Mouse (Mus musculus) liver, postnatal 0 days (tissue): ENCODE results near the gene Clmn. TPM values are rescaled to one million over a fixed set of nuclear protein-coding genes. Genes with fewer than 3 reads are reported as not detected.
A peak's percentile ranks its signal among the peaks of the same experiment; 100 is the strongest.

Experiments used
- ATAC-seq: fragments of 200-750 bp; cut with Nextera tagmentation; 2 replicates; pipeline ENCODE4 v1.8.0; 2017; ENCODE audit warnings: mild to moderate bottlenecking, moderate library complexity
- DNase-seq: peaks from one replicate; pipeline ENCODE4 v3.0.0-alpha.2; 2016
- H3K27ac ChIP-seq: fragments of 300-500 bp; sonication (generic); 2 replicates; pipeline ENCODE4 v1.5.1; 2014; ENCODE audit warnings: antibody characterized with exemption, moderate library complexity, mild to moderate bottlenecking, low read depth
- H3K27me3 ChIP-seq: fragments of 300-500 bp; sonication (generic); 2 replicates; pipeline ENCODE4 v1.6.1; 2014; ENCODE audit warnings: low read length, control low read depth, mixed read lengths; ENCODE audit not compliant: insufficient read depth
- H3K36me3 ChIP-seq: fragments of 300-500 bp; sonication (generic); replicated peaks from 2 replicates; pipeline ENCODE4 v1.6.1; 2014; ENCODE audit warnings: mild to moderate bottlenecking, control low read depth, low read length, moderate library complexity, mixed read lengths; ENCODE audit not compliant: insufficient read depth
- H3K4me1 ChIP-seq: fragments of 300-500 bp; sonication (generic); 2 replicates; pipeline ENCODE4 v1.6.1; 2014; ENCODE audit warnings: antibody characterized with exemption, mild to moderate bottlenecking, control low read depth; ENCODE audit not compliant: insufficient read depth
- H3K4me2 ChIP-seq: fragments of 300-500 bp; sonication (generic); 2 replicates; pipeline ENCODE4 v1.6.1; 2014; ENCODE audit warnings: low read depth, mild to moderate bottlenecking, low read length, moderate library complexity, mixed read lengths
- H3K4me3 ChIP-seq: fragments of 300-500 bp; sonication (generic); 2 replicates; pipeline ENCODE4 v1.5.1; 2014; ENCODE audit warnings: low read depth, low read length
- H3K9ac ChIP-seq: fragments of 300-500 bp; sonication (generic); replicated peaks from 2 replicates; pipeline ENCODE4 v1.6.1; 2014; ENCODE audit warnings: mild to moderate bottlenecking, moderate library complexity
- H3K9me3 ChIP-seq: fragments of 300-500 bp; sonication (generic); 2 replicates; pipeline ENCODE4 v1.6.1; 2016; ENCODE audit warnings: mild to moderate bottlenecking, control low read depth, low read length, mixed read lengths
- CTCF ChIP-seq: sonication (generic); IDR thresholded peaks from 2 replicates; pipeline ENCODE4 v1.5.1; 2016; ENCODE audit warnings: antibody characterized with exemption, low read depth
- EP300 ChIP-seq: IDR thresholded peaks from 2 replicates; pipeline ENCODE4 v1.6.1; 2016; ENCODE audit warnings: antibody characterized with exemption, low read depth, mild to moderate bottlenecking
- WGBS: fragments of 180-500 bp; shearing (Covaris S2); extraction: QIAGEN DNeasy Blood & Tissue Kit; methylation state at CpG from one replicate; pipeline ENCODE4 v1.1.7; 2014; ENCODE audit not compliant: insufficient replicate concordance; 5-methylcytosine and 5-hydroxymethylcytosine counted together
- polyA plus RNA-seq: library from polyadenylated mRNA; unstranded; fragments of >200 nt; fragmentation: Nextera tagmentation; extraction: Ambion mirVana; gene quantifications from 2 replicates; pipeline ENCODE4 v1.2.1, GENCODE M21; 2015

Clmn gene
- polyA plus RNA-seq, 1 experiment from 2014 or later, result 1.9 TPM

DNA sequence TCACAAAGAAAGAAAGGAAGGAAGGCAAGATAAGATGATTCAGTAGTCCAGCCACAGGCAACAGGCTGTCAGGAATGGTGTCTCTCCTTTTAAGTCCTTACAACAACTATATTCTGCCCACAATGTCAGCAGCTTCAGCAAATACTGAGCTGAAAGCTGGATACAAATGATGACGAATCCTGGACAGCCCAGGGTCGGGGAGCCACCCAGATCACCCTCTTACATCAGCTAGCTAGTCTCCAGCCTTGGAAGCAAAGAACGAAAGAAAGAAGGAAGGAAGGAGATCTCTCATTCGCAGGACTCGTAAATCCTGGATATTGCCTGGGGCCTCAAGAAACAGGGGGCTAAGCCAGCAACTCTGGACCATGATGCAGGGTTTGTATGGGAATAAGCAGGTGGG is 44.8 kb downstream of the Clmn start:
- H3K36me3 ChIP-seq, result no peaks in the 10 kb centered on the region
- no peak overlapping the region for H3K27ac ChIP-seq
- H3K4me3 ChIP-seq, result no peak overlapping the region
- H3K9ac ChIP-seq, result no peak overlapping the region
- no peaks in the 10 kb centered on the region for H3K9me3 ChIP-seq
- WGBS, result 60% methylated on average over 5 of the region's 5 CpGs
- TF ChIP-seq EP300 (no peak), CTCF (no peak)
- no peak overlapping the region for H3K4me2 ChIP-seq
- DNase-seq (no peak), ATAC-seq (no peak)
- H3K27me3 ChIP-seq, result no peaks in the 10 kb centered on the region
- H3K4me1 ChIP-seq, result peaks cover 20% of the 10 kb centered on the region

- TF ChIP-seq CTCF (no peak), EP300 (no peak)
- H3K36me3 ChIP-seq, result no peaks in the 10 kb centered on the region
- no peaks in the 10 kb centered on the region for H3K9me3 ChIP-seq
- ATAC-seq, result no peak
- no peak overlapping the region for H3K27ac ChIP-seq
- H3K9ac ChIP-seq, result no peak overlapping the region
- WGBS, result 76% methylated on average over 8 of the region's 8 CpGs
- no peak overlapping the region for H3K4me2 ChIP-seq
- no peak for DNase-seq
- peaks cover 12% of the 10 kb centered on the region for H3K4me1 ChIP-seq
- no peaks in the 10 kb centered on the region for H3K27me3 ChIP-seq
- no peak overlapping the region for H3K4me3 ChIP-seq
Observed at GRCm38 (mm10) chr12:104819050-104819449, 45.8 kb downstream of the Clmn start.

DNA sequence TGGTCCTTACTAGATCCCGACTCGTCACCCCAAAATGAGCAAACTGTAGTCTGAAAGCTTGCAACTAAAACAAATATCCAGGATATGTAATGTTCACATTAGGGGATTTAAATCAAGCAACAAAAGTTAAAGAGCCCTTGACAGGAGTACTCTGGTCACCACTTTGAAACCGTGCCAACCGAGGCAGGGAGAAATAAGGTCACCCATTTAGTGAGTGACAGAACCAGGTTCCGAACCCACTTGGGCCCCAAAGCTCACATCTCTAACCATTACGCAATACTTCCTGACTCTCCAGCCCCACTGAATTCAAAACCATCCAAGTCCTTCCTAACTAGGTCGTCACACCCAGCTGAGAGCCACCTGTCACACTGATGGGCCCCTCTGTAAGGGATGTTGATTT is 46.8 kb downstream of the Clmn start:
- TF ChIP-seq EP300, result no peak
- H3K36me3 ChIP-seq, result no peaks in the 10 kb centered on the region
- no peak for ATAC-seq
- no peaks in the 10 kb centered on the region for H3K9me3 ChIP-seq
- H3K27ac ChIP-seq, result no peak overlapping the region
- no peak overlapping the region for H3K9ac ChIP-seq
- no peak for DNase-seq
- H3K4me1 ChIP-seq, result peaks cover 6% of the 10 kb centered on the region; the same call in 1 of the 2 replicates
- WGBS, result 62% methylated on average over 7 of the region's 7 CpGs
- no peak overlapping the region for H3K4me3 ChIP-seq
- H3K27me3 ChIP-seq, result no peaks in the 10 kb centered on the region
- H3K4me2 ChIP-seq, result no peak overlapping the region

DNA sequence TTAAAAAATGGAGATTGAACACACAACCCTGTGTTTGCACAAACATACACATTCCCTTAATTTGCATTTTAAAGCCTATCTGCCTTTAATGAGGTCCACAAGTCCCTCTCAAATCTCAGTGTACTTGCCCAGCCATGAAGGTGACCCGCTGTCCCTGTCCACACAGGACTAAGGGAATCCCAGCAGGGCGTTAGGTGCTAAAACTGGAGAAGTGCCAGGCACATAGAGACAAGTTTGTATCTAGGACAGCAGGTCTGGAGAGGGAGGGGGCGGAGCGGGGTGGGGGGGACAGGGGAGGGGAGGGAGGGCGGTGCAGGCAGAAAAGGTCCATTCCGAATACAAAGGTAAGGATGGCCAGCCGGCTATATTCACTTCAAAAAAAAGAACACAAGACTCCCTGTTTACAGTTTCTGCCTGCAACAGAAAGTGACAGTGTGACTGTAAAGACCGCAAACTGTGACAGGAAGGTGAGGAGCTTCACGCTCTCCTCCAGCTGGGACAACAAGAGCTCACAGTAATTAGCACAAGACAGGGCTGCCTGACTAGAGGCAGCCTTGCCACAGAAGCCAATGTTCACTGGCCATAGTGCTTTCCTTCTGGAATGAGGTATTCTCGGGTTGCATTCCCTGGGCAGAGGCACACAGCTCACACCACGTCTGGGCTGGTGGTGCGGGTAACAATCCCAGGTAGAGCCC is 47.6 kb downstream of the Clmn start:
- no peak overlapping the region for H3K27ac ChIP-seq
- no peak overlapping the region for H3K4me2 ChIP-seq
- WGBS, result 32% methylated on average over 12 of the region's 12 CpGs
- H3K9me3 ChIP-seq, result no peaks in the 10 kb centered on the region
- peaks cover 6% of the 10 kb centered on the region; the same call in 1 of the 2 replicates for H3K4me1 ChIP-seq
- H3K36me3 ChIP-seq, result no peaks in the 10 kb centered on the region
- H3K27me3 ChIP-seq, result no peaks in the 10 kb centered on the region
- DNase-seq, result peak; percentile 33
- peak; percentile 43; the same call in 1 of the 2 replicates for ATAC-seq
- TF ChIP-seq EP300 (no peak), CTCF (no peak)
- H3K4me3 ChIP-seq, result no peak overlapping the region
- H3K9ac ChIP-seq, result no peak overlapping the region

- 81% methylated on average over 7 of the region's 7 CpGs for WGBS
- H3K4me2 ChIP-seq, result no peak overlapping the region
Observed at GRCm38 (mm10) chr12:104814291-104814690, 50.6 kb downstream of the Clmn start.

DNA sequence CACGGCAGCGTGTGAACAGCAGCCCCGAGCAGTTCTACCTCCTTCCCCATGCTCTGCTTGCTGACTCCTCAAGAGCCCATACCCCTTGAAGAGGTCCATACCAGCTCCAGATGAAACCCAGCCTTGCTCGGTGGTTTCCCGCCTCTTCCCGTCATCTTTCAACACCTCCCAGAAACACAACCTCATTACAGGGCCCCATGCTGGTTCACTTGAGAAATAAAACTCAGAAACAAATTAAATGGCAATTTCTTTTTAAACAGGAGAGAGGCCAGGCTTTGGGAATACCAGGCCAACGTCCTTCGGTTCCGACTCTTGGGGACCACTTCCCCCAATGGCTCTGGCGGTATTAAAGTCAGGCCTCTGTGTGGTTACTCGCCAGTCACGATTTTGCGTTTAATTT is 51.1 kb downstream of the Clmn start:
- ATAC-seq, result no peak
- H3K4me1 ChIP-seq, result peaks cover 6% of the 10 kb centered on the region; the same call in 1 of the 2 replicates
- H3K27me3 ChIP-seq, result no peaks in the 10 kb centered on the region
- 81% methylated on average over 13 of the region's 13 CpGs for WGBS
- DNase-seq, result no peak
- H3K27ac ChIP-seq, result no peak overlapping the region
- no peak overlapping the region for H3K4me3 ChIP-seq
- no peak overlapping the region for H3K9ac ChIP-seq
- H3K36me3 ChIP-seq, result no peaks in the 10 kb centered on the region
- no peak for TF ChIP-seq CTCF
- TF ChIP-seq EP300, result no peak
- no peak overlapping the region for H3K4me2 ChIP-seq
- H3K9me3 ChIP-seq, result no peaks in the 10 kb centered on the region

More at GRCm38 (mm10) chr12:104814291-104814690, 50.6 kb downstream of the Clmn start:
- H3K9me3 ChIP-seq, result no peaks in the 10 kb centered on the region
- no peak overlapping the region for H3K27ac ChIP-seq
- H3K4me3 ChIP-seq, result no peak overlapping the region
- ATAC-seq, result no peak
- no peak for DNase-seq
- H3K4me1 ChIP-seq, result peaks cover 6% of the 10 kb centered on the region; the same call in 1 of the 2 replicates
- H3K9ac ChIP-seq, result no peak overlapping the region
- TF ChIP-seq EP300 (no peak), CTCF (no peak)
- no peaks in the 10 kb centered on the region for H3K27me3 ChIP-seq
- no peaks in the 10 kb centered on the region for H3K36me3 ChIP-seq
